Mouse (Mus musculus): Measurements from ENCODE around the gene Chit1.

DNA sequence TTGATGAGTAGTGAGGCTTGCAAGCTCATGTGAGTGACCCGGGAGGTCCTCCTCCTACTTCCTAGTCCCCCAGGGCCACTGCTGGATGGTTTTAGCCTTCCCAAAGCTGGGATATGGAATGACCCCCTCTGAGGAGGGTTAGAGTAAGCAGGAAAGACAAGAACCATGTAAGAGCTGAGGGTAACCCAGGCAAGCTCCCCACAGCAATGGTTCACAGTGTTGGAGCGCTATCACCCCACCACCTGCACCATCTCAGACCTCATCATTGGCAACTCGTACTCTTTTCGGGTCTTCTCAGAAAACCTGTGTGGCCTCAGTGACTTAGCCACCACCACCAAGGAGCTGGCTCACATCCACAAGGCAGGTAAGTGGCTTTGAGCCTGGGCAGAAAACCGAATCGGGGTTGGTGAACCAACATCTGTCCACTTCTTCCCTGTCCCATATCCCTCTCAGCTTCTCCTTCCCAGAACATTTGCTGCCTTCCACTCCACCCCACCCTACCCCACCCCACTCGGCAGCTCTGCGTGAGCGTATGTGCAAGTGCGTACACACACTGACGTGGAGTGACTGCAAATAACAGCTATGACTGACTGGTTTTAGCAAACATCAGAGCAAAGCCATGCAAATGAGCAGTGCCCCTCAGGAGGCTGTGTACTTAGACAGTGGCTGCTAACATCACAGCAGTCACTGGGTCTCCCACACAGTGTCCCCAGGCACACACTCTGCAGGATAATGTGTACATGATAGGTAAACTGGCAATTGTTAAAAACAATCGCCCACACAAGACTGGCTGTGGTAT lies 87.4 kb downstream of the Chit1 start:
- no peak for TF ChIP-seq CTCF (IDR thresholded peaks at IDR 0.05; ENCODE audit: control insufficient read depth, insufficient read depth, insufficient read length)
- TF ChIP-seq MAX (IDR thresholded peaks at IDR 0.05) = no peak
- no peak for TF ChIP-seq USF1 (IDR thresholded peaks at IDR 0.05; ENCODE audit: low read depth)
- TF ChIP-seq CEBPB (IDR thresholded peaks at IDR 0.05; ENCODE audit: low read depth) = no peak
